Mouse (Mus musculus) erythroblast, embryonic 14.5 days (primary cell): Measurements from ENCODE around the gene Ip6k1.

Experiments used
- GATA1 ChIP-seq: IDR thresholded peaks from 2 replicates; pipeline ENCODE4 v1.6.1; 2012; ENCODE audit warnings: low read length, inconsistent platforms, mixed read lengths
- TAL1 ChIP-seq: IDR thresholded peaks from 3 replicates; pipeline ENCODE4 v1.6.1; 2012; ENCODE audit warnings: low read length, inconsistent platforms, mixed read lengths

- TF ChIP-seq TAL1 = no peak
- TF ChIP-seq GATA1 = no peak
Observed at GRCm38 (mm10) chr9:108065491-108066011, 63.2 kb downstream of the Ip6k1 start.
